Mouse (Mus musculus) heart, postnatal 14 days (tissue): Measurements from ENCODE around the gene Magi2. TPM values are rescaled to one million over a fixed set of nuclear protein-coding genes. Genes with fewer than 3 reads are reported as not detected.
"Not testable (repeated sequence)": the region's sequence is repeated elsewhere in the genome, so short reads cannot be mapped to it uniquely, and the experiment has no call there.

Experiments used
- DNase-seq, 2 experiments: peaks; one replicate each; pipeline ENCODE4 v3.0.0; 2021 to 2022
- intact Hi-C: fragments of 180-260 bp; cut with DNase I; formaldehyde crosslinking; loops from one replicate; pipeline ENCODE4 v1.15.1; 2025
- total RNA-seq, 2 experiments: library from RNA; stranded (reverse); gene quantifications; 2 replicates each; pipeline ENCODE4 v1.2.3; 2021

Magi2 gene
- total RNA-seq, 2 experiments from 2014 or later: 3.5 to 5.9 TPM

DNA sequence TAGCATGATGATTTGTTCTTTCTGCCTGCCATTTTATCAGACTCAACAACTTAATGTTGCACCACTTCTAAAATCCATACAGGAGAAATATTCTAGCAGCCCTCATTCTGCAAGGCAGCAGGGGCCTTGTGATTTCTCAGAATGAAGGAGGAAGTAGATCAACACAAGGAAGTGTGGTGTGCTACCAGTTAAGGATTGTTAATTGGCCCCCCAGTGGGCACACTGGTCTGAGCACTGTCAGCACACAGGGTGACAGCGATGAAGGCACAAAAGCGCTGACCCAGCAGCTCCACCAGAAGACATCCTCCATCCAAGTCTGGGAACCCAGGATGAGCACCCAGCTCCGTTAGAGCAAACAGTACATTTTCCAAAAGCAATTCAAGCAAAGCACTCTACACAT is 1229.3 kb downstream of the Magi2 start:
- DNase-seq: no peak
- intact Hi-C loops: no loop called here

DNA sequence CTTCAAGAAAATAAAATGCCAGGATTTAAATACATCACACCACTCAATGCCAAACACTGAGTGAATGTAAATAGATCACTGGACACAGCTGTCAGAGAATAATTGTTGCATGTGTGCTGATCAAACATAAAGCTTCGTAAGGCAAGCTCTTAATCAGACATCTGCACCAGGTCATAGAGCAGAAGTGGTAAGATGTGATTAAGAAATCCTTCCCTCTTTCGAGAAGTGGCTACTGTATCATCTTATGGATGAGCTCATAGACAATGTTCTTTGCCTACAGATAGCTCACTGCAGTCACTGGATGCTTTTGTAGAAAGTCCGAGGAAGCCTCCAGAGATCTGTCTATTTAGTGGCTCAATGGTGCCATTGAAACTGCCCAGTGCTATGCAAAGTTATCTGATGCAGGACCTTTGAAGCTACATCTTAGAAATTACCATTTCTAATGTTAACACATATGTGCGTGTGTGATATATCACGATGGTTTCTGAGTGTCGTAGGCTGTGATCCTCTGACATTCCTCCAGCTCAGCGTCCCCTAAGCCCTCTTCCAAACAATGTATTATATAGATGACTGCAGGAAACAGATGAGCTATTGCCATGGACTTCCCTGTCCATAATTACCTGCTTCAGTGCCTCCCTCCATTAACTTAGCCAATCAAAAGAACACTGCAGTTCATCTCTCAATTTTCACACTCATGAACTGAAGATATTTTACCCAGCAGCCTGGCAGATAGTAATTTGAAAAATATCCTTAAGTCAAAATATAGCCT is 1231.1 kb downstream of the Magi2 start:
- intact Hi-C loops: no loop called here
- no peak for DNase-seq

DNA sequence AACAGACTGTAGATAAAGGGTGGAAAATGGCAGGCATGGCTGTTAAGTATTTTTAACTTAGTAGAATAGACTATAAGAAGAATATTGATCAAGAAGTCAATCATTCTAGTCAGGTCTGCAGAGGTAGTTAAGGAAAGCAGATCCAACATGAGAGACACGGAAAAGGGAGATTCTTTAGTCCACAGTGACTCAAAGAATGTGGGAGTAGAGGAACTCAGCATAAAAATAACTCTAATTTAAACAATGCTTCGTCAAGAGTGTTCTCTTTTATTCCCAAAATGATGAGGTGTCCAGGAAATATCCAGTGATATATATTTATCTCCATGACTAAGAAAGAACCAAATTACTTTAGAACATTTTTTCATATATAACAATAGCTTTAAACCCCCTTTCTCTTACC is 1234.9 kb downstream of the Magi2 start:
- intact Hi-C loops: no loop called here

DNA sequence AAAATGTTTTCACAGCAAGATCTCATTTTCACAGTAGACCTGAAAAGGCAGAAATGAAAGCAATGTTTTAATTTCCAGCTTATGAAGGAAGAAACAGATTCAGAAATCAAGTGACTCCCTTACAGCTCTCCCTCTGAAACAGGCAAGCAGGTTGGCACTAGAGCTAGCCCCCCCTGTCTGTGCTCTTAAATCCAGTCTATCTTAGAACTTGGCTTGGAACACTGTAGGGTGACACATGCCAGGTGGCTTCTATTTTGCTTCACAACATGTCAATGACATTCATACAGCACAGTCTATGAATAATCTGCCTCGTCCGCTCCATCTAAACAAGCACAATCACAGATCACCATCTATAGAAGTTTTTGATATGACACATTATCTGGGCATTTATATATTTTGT is 1235.5 kb downstream of the Magi2 start:
- intact Hi-C loops: no loop called here
- peak in 1 of 2 experiments; percentile 10 for DNase-seq

More for the DNA sequence above, 1234.9 kb downstream of the Magi2 start:
- no peak for DNase-seq

DNA sequence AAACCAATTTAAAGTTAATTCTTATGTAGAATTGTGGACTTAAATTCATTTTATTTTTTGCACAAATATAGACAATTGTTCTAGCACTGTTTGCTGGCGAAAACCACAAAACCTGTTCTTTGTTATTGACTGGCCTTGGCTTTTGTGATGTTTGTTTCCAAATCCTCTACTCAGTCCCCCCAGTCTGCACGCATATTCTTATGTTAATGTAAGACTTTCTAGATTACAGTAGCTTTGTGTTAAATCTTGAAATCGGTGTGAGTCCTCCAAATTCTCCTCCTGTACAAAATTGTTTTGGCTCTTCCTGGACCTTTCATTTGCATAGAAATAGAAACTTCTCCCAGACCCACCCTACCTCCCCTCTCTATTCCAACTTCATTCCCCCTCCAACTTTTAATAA is 1242.9 kb downstream of the Magi2 start:
- DNase-seq: no peak
- intact Hi-C loops: loop anchor here (5.0 kb wide), 1 partner anchor 233 kb away; no protein-coding TSS in a partner anchor

DNA sequence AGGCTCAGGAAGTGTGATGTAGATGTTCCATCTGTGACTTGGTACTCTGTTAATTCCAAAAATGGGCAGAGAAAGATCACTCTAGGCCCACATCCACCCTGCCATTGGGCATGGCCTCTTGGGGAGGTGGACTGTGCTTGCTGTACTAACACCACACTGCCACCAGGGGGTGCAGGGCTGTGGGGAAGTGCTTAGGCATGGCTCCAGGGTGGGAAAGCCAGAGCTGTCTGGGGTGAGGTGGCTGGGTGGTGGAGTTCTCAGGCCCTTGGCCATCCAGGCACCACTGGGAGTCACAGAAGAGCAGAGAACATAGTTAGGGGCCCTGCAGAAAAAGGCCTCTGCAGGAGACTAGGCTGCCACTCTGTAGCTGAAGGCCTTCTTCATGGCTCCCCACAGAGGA is 1243.6 kb downstream of the Magi2 start:
- DNase-seq: peak; percentile 38 to 48
- intact Hi-C loops: loop anchor here (5.0 kb wide), 1 partner anchor 232 kb away; no protein-coding TSS in a partner anchor

DNA sequence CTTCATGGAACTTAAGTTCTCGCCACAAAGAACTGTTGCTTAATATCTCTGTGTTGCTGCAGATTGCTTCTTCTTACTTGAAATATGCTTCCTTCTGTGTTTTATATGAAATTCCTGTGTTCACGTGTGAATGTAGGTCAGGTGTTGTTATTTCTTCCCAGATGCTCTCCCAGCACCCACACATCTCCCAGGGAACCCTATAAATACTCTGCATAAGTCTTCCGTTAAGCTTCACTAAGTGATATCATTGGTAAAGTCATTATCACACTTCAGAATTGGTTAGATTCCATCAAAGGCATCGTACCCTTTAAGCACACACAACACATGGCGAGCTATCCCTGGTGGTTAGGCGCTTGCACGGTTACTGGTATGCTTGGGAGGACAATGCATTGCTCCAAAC is 1257.7 kb downstream of the Magi2 start:
- DNase-seq: no peak
- intact Hi-C loops: no loop called here

DNA sequence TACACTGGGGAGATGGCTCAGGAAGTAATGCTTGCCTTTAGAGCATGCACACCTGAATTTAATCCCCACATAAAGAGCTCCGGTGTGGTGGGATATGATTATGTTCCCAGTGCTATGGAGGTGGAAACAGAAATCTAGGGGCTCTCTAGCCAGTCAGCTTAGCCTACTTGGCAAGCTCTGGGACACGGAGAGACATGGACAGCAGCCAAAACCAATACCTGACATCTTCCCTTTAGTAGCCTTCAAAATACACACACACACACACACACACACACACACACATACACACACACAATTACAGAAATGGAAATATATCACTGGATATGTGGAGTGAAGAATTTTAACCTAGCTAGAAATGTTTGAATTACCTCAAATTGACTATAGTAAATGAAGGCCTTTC is 1265.1 kb downstream of the Magi2 start:
- intact Hi-C loops: no loop called here
- DNase-seq: no peak

DNA sequence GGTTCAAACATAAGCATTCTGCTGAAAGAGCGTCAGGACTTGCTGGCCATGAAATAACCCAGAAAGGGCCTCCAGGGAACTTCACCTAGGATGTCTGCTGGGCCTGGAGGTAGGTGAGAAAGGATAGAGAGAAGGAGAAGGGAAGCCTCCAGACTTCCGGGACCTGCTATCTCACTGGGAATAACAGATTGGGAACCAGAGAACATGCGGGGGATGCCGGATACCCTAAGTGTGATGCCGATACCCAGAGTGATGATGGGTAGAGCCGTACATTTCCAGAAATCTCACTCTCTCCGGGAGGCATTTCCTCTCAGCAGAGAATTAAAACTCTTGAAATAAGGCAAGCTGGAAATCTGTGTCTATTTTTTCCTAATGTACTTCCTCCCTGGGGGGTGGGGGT is 1265.8 kb downstream of the Magi2 start:
- no peak for DNase-seq
- intact Hi-C loops: no loop called here

DNA sequence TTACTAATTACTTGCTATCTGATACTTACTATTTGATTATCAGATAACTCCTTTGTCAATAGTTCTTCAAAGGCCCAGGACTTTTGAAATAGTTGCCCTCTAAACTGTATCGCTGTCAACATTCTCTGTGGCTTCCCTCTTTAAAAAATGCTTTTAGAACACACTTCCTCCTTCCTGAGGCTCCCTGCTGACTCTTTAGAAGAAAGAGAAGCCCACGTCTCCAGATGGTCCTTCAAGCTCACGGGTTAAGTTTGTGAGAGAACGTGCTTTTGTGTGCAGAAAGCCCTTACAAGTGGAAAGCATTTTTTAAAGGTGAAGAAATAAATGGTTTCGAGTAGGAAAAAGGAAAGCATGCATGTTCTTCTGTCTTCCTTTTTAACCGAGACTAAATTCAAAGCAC is 1267.2 kb downstream of the Magi2 start:
- intact Hi-C loops: no loop called here
- DNase-seq: no peak

DNA sequence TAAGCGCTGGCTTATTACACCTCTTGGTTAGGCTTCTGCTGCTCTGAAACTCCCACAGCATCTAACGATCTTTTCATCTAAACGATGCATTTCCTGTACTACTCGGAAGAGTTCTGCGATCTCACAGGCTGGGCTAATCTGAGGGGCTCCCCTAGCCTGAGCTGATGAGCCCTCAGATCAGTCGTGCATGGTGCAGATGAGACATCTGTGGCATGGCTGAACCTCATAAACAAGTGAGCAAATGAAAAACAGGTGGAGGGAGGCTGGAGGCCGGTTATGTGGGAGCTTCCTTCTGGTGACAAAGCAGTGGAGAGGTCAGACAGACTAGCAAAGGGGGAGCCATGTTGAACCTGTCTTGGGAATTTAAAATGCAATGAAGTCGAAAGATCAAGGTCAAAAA is 1270.1 kb downstream of the Magi2 start:
- DNase-seq: no peak
- intact Hi-C loops: no loop called here

DNA sequence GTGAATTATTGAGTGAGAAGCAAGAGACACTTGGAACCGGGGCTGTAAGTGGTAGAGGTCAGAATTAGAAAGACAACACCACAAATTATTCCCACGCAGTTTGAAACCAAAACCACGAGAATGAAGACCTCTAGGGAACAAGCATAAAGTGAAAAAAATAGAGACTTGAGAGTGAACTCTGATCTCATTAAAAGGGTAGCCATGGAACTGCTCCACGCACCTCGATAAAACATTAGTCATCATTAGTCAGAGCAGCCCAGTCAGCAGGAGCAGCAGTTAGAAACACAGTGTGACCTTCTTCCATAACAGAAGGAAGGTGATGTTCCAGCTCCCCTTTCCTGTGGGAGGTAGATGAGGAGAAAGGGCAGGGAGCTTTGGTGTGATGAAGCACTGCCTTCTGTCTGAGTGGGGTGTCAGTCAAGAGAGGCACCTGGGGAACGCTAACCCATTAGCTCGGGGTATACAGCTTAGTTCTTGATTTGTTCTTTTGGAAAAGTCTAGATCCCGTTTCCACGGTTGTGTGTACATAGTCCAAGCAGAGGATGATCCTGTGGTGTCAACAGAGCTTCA is 1272.3 kb downstream of the Magi2 start:
- intact Hi-C loops: no loop called here
- no peak for DNase-seq

DNA sequence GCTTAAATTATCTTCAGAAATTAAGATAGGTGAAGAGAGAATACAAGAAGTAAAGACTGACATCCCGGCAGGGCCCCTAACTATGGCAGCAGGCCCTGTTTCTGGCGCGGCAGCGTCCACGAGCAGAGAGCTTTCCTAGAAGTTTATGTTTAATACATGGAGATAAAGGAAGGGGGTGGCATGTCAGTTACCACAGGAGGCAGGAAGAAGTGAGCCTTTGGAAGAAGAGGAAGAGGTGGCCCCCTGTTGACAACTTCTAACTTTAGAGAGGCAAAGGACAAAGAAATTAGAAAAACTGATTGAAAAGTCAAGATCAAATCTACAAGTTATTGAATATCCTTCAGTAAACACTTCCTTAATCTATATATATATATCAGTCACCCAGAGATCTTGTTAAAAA is 1281.8 kb downstream of the Magi2 start:
- no peak for DNase-seq
- intact Hi-C loops: no loop called here

DNA sequence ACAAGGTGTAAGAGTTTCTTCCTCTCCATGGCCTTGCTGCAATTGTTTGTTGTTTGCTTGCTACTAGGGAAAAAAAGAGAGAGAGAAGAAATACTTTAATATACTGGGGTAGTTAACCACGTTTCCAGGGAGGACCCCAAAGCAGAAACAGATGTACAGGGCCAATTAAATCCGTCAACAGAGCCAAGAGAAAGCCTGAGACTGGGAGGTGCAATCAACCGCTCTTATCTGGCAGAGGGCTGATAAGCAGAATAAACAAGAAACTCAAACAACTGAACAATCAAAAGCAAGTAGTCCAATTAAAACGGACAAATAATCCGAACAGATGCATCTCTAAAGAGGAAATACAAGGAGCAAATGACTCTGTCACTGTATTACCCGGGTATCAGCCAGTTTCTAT is 1282.8 kb downstream of the Magi2 start:
- no peak for DNase-seq
- intact Hi-C loops: no loop called here

DNA sequence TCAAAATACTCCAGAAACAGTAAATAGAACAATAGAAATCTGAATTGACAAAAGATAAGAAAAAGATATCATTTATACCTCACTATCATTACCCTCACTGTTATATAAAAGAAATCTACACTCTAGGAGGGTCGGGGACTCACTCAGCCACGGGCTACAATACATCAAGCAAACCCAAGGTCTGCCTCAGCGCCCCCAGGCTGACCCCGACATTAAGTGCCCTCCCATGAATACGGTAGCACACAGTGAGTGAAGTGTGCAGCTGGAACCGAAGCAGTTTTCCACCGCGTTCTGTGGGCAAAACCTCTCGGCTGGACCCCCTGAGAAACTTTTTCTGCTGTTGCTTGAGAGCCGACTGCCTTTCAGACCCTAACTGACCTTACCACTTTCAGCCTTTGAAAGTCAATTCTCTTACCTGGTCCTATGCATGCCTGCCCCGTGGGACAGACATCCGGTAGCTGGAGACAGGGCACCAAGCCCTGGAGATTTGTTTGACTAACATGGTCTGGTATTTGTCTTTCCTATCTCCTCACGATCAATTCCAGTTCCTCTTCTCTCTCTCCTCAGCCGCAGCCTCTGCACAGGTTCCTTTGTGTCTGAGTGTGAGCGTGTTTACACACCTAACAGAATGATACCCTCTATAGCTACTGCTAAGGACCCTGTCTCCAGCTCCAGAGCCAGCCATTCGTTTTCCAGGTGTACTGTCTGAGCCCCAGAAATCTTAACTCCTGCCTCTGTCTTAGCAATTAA is 1285.7 kb downstream of the Magi2 start:
- intact Hi-C loops: no loop called here
- no peak for DNase-seq

DNA sequence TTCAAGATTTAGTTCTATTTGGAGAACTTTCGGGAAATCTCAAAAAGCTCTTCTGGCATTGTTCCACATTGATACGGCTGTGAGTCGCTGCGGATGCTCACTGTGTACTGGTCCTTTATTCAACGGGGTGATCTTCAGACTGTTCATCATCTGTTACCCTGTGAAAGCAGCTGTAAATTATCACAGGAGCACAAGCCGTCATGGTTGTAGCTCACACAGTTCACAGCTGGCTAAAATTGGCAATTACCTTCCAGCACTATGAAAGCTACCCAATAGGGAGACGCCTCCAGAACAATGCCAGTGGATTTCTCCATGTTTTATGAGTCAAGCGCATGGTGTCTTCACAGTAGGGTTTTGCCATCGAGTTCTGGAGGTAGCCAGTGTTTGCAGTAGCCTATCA is 1294.8 kb downstream of the Magi2 start:
- intact Hi-C loops: no loop called here
- DNase-seq: no peak

DNA sequence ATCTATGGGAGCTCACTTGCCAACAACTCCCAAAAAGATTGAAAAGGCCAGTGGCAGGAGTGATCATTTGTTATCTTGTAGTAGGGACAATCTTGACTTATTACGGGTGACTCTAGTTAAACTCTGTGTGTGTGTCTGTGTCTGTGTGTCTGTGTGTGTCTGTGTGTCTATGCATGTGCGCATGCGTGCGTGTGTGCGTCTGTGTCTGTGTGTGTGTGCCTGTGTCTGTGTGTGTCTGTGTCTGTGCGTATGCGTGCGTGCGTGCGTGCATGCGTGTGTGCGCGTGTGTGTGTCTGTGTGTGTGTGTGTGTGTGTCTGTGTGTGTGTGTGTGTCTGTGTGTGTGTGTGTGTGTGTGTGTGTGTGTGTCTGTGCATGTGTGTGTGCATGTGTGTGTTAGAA is 1295.2 kb downstream of the Magi2 start:
- intact Hi-C loops: no loop called here

DNA sequence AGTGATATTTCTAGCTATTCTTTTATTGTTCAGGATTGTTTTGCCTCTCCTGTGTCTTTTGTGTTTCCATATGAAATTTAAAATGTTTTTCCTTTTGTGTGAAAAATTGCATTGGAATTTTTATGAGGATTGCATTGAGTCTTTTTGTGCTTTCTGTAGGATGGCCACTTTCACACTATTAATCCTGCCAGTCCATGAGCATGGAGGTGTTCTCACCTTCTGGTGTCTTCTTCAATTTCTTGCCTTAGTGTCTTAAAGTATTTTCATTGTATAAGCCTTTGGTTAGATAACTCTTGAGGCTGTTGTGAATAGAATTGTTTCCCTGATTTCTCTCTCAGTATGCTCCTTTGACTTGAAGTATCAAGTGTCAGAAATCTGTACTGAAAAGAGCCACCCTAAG is 1296.9 kb downstream of the Magi2 start:
- no peak for DNase-seq
- intact Hi-C loops: no loop called here

More for the DNA sequence above, 1295.2 kb downstream of the Magi2 start:
- DNase-seq: no peak

DNA sequence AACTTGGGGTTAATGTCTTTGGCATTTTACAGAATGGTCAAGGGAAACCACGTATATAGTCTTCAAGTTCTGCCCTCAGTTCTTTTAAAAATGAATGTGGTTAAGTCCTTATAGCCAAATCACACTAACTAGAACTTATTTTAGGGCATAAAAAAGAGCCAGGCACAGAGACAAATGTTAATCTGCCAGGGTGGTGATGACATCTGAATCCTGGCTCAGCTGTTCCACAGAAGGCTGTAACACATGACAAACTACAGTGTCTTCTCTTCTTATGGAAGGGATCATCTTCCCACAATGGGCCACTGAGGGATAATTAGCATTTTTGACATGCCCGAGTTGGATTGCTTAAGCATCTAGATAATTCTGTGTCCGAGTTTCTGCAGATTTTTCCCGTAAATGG is 1299.8 kb downstream of the Magi2 start:
- intact Hi-C loops, DNase-seq: not testable (repeated sequence)

DNA sequence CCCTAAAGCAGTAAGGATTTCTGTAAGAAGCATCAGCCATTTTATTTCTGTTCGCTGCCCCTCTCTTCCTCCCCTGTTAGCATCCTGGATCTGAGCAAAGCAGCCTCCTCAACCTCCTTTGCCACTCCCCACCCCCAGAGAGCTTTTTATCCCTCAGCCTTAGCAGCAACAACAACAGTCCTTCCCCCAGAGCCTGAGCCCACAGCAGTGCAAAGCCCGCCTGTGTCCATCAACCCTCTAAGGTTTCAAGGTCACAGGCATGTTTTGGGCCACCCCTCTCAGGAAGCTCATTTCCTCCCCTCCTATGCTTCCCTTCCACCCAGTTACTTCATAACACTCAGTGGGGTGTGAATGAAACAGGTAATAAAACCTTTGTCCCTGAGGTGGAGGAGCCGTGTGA is 1309.7 kb downstream of the Magi2 start:
- intact Hi-C loops: no loop called here
- no peak for DNase-seq

DNA sequence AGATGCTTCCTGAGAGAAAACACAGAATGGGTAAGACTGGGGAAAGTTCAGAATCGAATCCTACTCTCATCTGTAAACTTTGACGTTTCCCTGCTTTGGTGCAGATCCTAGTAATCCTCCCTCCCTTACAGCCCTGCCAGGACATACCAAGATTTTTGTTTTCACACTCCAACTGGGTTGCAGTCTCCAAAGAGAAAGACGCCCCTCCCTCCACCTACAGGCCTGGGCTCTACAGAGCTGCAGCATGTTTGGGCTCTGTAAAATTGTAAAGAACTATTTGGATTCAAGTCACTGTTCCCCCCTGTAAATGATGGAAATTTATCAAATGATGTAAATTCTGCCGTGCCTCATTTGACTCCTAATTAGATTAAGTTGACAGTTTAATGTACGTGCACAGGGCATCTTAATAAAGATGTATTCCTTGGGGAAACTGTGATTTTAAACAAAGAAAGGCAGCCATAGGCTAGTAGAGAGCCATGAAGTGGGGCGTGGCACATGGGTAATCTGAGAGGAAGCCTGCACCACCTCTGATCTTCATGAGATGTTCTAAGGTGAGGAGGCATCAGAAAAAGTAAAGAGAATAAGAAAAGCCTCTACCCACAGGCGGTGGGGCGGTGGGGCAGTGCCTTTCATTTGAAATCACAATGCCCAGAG is 1310.7 kb downstream of the Magi2 start:
- no peak for DNase-seq
- intact Hi-C loops: no loop called here
